Mouse (Mus musculus): ENCODE data around the gene Cntnap2.

Gene Cntnap2

DNA sequence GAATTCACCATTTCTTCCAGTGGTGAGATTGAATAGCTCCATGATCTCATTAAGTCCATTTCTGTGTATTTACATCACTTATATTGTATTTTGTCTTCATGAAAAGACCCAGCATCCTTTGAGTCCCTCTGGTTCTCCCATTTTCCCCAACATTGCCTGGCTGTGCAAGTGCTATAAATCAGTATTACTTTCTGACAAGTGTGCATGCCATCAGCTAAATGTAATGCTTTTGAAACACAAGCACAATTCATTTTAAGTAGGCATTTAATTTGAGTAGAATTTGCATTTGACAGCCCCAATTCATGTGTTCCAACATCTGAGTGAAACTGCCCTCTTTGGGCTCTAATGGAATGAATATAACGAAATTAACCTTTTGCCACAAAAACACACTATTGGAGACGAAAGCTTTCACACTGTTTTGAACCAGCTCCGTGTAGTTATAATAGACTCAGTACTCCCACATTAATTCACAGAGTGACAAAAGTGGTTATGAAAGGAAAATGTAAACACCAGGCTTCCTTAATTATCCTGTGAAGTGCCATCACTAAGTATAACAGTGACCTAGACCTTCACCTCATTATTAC lies 812.3 kb downstream of the Cntnap2 start:
- Histone ChIP-seq H3K4me3 (replicated peaks; ENCODE audit: low read length) (no peak overlapping the region), H3K27me3 (ENCODE audit: insufficient read depth, low read length) (no peaks in the 10 kb centered on the region), H3K36me3 (ENCODE audit: insufficient read depth, low read length) (no peaks in the 10 kb centered on the region), H3K4me1 (replicated peaks; ENCODE audit: low read depth, low read length) (no peaks in the 10 kb centered on the region), H3K9me3 (ENCODE audit: low read length) (no peaks in the 10 kb centered on the region)
- no peak for TF ChIP-seq CTCF (conservative IDR thresholded peaks at IDR 0.05; ENCODE audit: low read length)
- TF ChIP-seq POU5F1 (IDR thresholded peaks at IDR 0.05; ENCODE audit: borderline replicate concordance, low read length): no peak
- TF ChIP-seq NANOG (IDR thresholded peaks at IDR 0.05; ENCODE audit: borderline replicate concordance, low read length): no peak

DNA sequence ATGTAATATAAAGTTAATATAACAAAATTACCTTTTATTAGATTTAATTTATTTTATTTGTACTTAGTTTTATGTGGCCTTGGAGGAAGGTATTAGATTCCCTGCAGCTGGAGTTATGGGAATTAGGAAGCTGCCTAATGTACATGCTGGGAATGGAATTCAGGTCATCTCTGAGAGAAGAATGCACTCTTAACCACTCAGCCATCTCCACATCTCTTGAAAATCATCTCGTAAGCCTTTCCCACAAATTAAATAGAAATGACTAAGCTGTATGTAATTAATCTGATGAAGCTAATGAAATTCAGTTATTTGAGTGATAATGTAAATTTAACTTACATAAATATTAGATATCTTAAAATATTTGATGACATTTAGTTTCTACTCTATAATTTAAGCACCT lies 826.3 kb downstream of the Cntnap2 start:
- no peak for TF ChIP-seq POU5F1 (IDR thresholded peaks at IDR 0.05; ENCODE audit: borderline replicate concordance, low read length)
- TF ChIP-seq CTCF (conservative IDR thresholded peaks at IDR 0.05; ENCODE audit: low read length): no peak
- TF ChIP-seq NANOG (IDR thresholded peaks at IDR 0.05; ENCODE audit: borderline replicate concordance, low read length): no peak
- Histone ChIP-seq H3K4me1 (replicated peaks; ENCODE audit: low read depth, low read length) (no peaks in the 10 kb centered on the region), H3K4me3 (replicated peaks; ENCODE audit: low read length) (no peak overlapping the region), H3K27me3 (ENCODE audit: insufficient read depth, low read length) (no peaks in the 10 kb centered on the region), H3K36me3 (ENCODE audit: insufficient read depth, low read length) (no peaks in the 10 kb centered on the region), H3K9me3 (ENCODE audit: low read length) (no peaks in the 10 kb centered on the region)

DNA sequence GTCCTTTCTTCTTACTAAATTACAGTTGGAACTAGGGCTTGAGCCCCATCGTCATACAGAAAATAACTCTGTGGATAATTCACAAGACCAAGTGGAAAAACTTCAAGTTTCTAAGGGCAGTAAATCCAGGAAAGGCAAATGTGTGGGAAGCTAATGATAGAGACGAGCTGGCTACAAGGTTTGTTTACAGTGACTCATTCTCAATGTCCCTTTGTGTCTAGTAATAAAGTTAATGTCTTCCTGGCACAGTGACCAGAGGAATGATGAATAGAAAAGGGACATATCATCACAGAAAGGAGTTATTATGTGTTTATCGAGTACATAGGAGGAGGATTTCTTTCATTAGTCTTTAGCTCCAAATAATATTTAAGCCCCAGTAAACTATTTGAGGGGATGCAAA lies 828.7 kb downstream of the Cntnap2 start:
- TF ChIP-seq CTCF (conservative IDR thresholded peaks at IDR 0.05; ENCODE audit: low read length) (no peak), POU5F1 (IDR thresholded peaks at IDR 0.05; ENCODE audit: borderline replicate concordance, low read length) (no peak), NANOG (IDR thresholded peaks at IDR 0.05; ENCODE audit: borderline replicate concordance, low read length) (no peak)
- H3K4me3 ChIP-seq (replicated peaks; ENCODE audit: low read length): no peak overlapping the region
- no peaks in the 10 kb centered on the region for H3K27me3 ChIP-seq (ENCODE audit: insufficient read depth, low read length)
- no peaks in the 10 kb centered on the region for H3K4me1 ChIP-seq (replicated peaks; ENCODE audit: low read depth, low read length)
- no peaks in the 10 kb centered on the region for H3K36me3 ChIP-seq (ENCODE audit: insufficient read depth, low read length)
- no peaks in the 10 kb centered on the region for H3K9me3 ChIP-seq (ENCODE audit: low read length)

DNA sequence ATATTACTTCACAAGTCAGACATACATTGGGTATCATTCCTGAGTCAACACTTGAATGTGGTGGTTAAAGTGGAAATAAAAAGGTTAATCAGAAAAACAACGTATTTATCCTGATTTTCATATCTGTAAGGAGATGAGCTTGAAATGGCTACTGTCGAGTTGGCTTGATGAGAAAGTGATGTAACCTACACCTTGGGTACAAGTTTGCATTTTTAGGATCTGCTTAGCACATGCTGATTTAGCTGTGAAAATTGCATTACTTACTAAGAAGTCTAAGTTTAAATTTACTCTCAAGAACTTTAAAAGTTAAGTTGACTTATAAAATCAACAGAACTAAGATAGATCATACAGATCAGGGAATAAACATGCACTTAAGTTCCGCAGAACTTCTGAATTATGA lies 879.1 kb downstream of the Cntnap2 start:
- no peaks in the 10 kb centered on the region for H3K36me3 ChIP-seq (ENCODE audit: insufficient read depth, low read length)
- H3K27me3 ChIP-seq (ENCODE audit: insufficient read depth, low read length): no peaks in the 10 kb centered on the region
- no peaks in the 10 kb centered on the region for H3K4me1 ChIP-seq (replicated peaks; ENCODE audit: low read depth, low read length)
- no peaks in the 10 kb centered on the region for H3K9me3 ChIP-seq (ENCODE audit: low read length)
- no peak for TF ChIP-seq CTCF (conservative IDR thresholded peaks at IDR 0.05; ENCODE audit: low read length)
- TF ChIP-seq NANOG (IDR thresholded peaks at IDR 0.05; ENCODE audit: borderline replicate concordance, low read length): no peak
- TF ChIP-seq POU5F1 (IDR thresholded peaks at IDR 0.05; ENCODE audit: borderline replicate concordance, low read length): no peak
- no peak overlapping the region for H3K4me3 ChIP-seq (replicated peaks; ENCODE audit: low read length)

DNA sequence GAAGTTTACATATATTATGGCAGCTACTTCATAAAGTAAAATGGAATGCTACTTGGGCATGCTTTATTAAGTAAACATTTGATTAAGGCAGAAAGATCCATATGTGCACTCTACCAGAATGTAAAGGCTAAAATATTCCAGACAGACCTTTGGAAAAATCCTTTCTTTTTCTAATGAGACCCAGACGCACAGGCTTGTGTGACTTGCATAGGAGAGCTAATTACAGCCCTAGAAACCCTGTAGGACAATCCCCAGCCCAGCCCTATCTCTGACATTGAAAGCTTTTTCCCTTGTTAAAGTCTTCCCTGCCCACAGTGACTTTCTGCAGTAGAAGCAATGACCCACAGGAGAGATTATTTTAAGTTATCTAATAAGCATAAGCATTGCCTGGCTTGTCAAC lies 879.6 kb downstream of the Cntnap2 start:
- no peaks in the 10 kb centered on the region for H3K36me3 ChIP-seq (ENCODE audit: insufficient read depth, low read length)
- H3K9me3 ChIP-seq (ENCODE audit: low read length): no peaks in the 10 kb centered on the region
- no peaks in the 10 kb centered on the region for H3K27me3 ChIP-seq (ENCODE audit: insufficient read depth, low read length)
- no peak overlapping the region for H3K4me3 ChIP-seq (replicated peaks; ENCODE audit: low read length)
- no peak for TF ChIP-seq CTCF (conservative IDR thresholded peaks at IDR 0.05; ENCODE audit: low read length)
- no peak for TF ChIP-seq POU5F1 (IDR thresholded peaks at IDR 0.05; ENCODE audit: borderline replicate concordance, low read length)
- no peak for TF ChIP-seq NANOG (IDR thresholded peaks at IDR 0.05; ENCODE audit: borderline replicate concordance, low read length)
- H3K4me1 ChIP-seq (replicated peaks; ENCODE audit: low read depth, low read length): no peaks in the 10 kb centered on the region

DNA sequence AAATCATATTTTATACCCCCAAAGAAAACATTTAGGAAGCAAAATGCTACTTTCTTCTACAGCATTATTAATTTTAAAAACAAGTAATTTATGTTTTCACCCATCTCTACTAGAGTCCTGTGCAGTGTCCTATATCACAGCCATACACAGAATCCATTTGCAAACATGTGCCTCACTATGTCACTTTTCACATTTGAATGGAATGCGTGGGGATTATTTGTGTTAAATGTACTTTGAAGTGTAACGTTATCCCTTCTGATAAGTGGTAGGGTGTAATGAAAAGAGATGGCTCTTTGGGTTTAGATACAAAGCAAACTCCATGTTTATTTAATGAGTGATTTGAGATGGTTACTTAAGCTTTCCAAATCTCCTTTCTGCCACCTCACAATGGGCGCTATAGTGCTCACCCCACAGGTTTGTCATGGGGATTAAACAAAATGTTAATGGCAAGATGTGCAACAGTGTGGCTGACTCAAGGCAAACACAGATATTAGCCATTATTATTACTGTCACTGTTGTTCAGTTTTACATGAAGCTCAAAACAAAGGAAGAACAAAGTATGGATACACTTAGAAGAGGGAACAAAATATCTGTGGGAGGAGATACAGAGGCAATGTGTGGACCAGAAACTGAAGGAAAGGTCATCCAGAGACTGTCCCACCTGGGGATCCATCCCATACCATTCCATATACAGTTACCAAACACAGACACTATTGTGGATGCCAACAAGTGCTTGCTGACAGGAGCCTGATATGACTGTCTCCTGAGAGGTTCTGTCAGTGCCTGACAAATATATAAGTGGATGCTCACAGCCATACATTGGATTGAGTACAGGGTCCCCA lies 886.2 kb downstream of the Cntnap2 start:
- TF ChIP-seq POU5F1 (IDR thresholded peaks at IDR 0.05; ENCODE audit: borderline replicate concordance, low read length) (no peak), CTCF (conservative IDR thresholded peaks at IDR 0.05; ENCODE audit: low read length) (no peak), NANOG (IDR thresholded peaks at IDR 0.05; ENCODE audit: borderline replicate concordance, low read length) (no peak)
- H3K4me1 ChIP-seq (replicated peaks; ENCODE audit: low read depth, low read length): no peaks in the 10 kb centered on the region
- H3K9me3 ChIP-seq (ENCODE audit: low read length): no peaks in the 10 kb centered on the region
- H3K27me3 ChIP-seq (ENCODE audit: insufficient read depth, low read length): no peaks in the 10 kb centered on the region
- H3K36me3 ChIP-seq (ENCODE audit: insufficient read depth, low read length): no peaks in the 10 kb centered on the region
- H3K4me3 ChIP-seq (replicated peaks; ENCODE audit: low read length): no peak overlapping the region

DNA sequence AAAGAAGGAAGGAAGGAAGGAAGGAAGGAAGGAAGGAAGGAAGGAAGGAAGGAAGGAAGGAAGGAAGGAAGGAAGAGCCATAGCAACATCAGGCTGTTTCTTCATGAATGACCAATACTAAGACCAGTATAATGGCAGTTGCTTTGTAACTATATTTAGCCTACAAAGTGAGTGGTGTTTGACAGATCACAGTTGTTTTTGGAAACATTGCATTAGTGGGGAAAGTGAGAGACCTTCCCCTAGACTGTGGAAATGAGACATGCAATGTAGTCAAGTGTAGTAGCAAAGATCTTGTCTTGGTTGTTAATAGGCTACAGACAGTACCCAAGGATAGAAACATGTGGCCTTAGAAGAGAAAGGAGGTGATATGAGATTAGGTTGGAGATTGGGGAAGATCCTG lies 895.6 kb downstream of the Cntnap2 start:
- Histone ChIP-seq H3K4me3 (replicated peaks; ENCODE audit: low read length) (no peak overlapping the region), H3K4me1 (replicated peaks; ENCODE audit: low read depth, low read length) (no peaks in the 10 kb centered on the region), H3K36me3 (ENCODE audit: insufficient read depth, low read length) (no peaks in the 10 kb centered on the region), H3K27me3 (ENCODE audit: insufficient read depth, low read length) (no peaks in the 10 kb centered on the region), H3K9me3 (ENCODE audit: low read length) (no peaks in the 10 kb centered on the region)
- no peak for TF ChIP-seq CTCF (conservative IDR thresholded peaks at IDR 0.05; ENCODE audit: low read length)
- no peak for TF ChIP-seq POU5F1 (IDR thresholded peaks at IDR 0.05; ENCODE audit: borderline replicate concordance, low read length)
- no peak for TF ChIP-seq NANOG (IDR thresholded peaks at IDR 0.05; ENCODE audit: borderline replicate concordance, low read length)

DNA sequence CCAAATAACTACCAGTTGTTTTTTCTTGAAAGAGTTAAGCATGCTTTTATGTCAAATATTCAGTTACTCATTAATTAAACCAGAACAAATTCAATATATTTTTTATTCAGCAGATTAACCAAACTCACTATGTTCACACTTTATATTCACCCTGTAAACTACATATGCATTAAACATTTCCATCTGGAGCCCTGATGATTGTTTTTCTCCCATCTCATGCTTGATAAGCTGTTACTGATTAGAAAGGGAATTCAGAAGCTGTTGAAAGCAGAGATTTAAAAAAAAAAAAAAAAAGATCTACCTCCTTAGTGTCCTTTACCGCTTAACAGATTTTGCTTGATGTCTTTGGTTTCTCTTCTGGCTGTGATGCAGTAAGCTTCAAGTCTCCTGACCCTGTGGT lies 905.3 kb downstream of the Cntnap2 start:
- Histone ChIP-seq H3K4me1 (replicated peaks; ENCODE audit: low read depth, low read length) (no peaks in the 10 kb centered on the region), H3K9me3 (ENCODE audit: low read length) (no peaks in the 10 kb centered on the region), H3K36me3 (ENCODE audit: insufficient read depth, low read length) (no peaks in the 10 kb centered on the region), H3K4me3 (replicated peaks; ENCODE audit: low read length) (no peak overlapping the region), H3K27me3 (ENCODE audit: insufficient read depth, low read length) (no peaks in the 10 kb centered on the region)
- TF ChIP-seq NANOG (IDR thresholded peaks at IDR 0.05; ENCODE audit: borderline replicate concordance, low read length) (no peak), POU5F1 (IDR thresholded peaks at IDR 0.05; ENCODE audit: borderline replicate concordance, low read length) (no peak), CTCF (conservative IDR thresholded peaks at IDR 0.05; ENCODE audit: low read length) (no peak)
